Mouse (Mus musculus): ENCODE measurements around the gene Trove2.

GRCm38 (mm10) chr1:143773909-143774308 lies 3.0 kb downstream of the Trove2 start:
- no peak; the same call in 2 of the 3 replicates for TF ChIP-seq GATA1 (IDR thresholded peaks at IDR 0.05; ENCODE audit: borderline replicate concordance, low read length)
- TF ChIP-seq FLI1 (IDR thresholded peaks at IDR 0.05; ENCODE audit: low read length) = no peak

Measured in megakaryocyte, embryonic 14.5 days (primary cell).